Mouse (Mus musculus): Measurements from ENCODE around the gene Azin2. TPM values are rescaled to one million over a fixed set of nuclear protein-coding genes. Genes with fewer than 3 reads are reported as not detected.
A peak's percentile ranks its signal among the peaks of the same experiment; 100 is the strongest.

The Azin2 gene
- polyA plus RNA-seq, 1 experiment from 2014 or later: 17.5 TPM

DNA sequence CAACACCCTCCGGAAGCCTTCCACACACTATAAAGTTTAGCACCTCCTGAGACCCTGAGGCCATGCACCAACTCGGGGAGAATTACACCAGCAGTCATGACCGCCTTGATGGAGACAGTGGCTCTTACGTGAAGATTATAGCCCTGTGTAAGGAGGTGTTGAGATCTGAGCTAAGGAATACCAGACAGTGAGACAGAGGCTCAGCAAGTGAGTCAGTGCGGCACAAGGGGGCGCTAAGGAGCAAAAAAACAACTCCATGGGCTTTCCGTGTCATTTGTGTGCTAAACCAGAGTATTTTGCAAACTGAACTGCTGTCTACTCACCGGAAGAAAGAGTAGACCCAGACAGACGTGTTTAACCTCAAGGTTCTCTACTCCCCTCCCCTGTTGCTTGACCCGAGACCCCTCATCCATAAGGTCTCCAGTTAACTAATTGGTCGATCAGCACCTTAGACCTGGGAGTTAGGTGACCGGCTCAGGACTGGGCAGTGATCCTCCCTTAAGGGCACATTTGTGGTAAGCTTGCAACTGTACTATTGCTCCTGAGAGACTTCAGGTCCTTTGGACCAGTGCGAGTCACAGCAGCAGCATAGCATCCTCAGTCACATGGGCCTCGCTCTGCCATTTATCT lies 8.9 kb upstream of the Azin2 start:
- Histone ChIP-seq H3K27ac (ENCODE audit: low read depth) (no peak overlapping the region), H3K4me3 (ENCODE audit: low read depth, low read length) (no peak overlapping the region), H3K27me3 (replicated peaks; ENCODE audit: control insufficient read depth, insufficient read depth, low read length) (no peaks in the 10 kb centered on the region), H3K9me3 (ENCODE audit: control insufficient read depth, low read length) (no peaks in the 10 kb centered on the region), H3K36me3 (ENCODE audit: control insufficient read depth, insufficient read depth, low read length) (no peaks in the 10 kb centered on the region), H3K9ac (ENCODE audit: low read length) (no peak overlapping the region), H3K4me2 (ENCODE audit: low read length) (no peak overlapping the region), H3K4me1 (replicated peaks; ENCODE audit: control insufficient read depth, insufficient read depth, low read length) (no peaks in the 10 kb centered on the region; the same call in 1 of the 2 replicates)
- WGBS: 43% methylated on average over 14 of the region's 14 CpGs
- ATAC-seq (replicated peaks; ENCODE audit: low FRiP score, low TSS enrichment, low read depth) (0 out of 2 replicates have a peak, but pooled peaks have one; percentile 43), DNase-seq (ENCODE audit: low spot score) (peak; percentile 91)

DNA sequence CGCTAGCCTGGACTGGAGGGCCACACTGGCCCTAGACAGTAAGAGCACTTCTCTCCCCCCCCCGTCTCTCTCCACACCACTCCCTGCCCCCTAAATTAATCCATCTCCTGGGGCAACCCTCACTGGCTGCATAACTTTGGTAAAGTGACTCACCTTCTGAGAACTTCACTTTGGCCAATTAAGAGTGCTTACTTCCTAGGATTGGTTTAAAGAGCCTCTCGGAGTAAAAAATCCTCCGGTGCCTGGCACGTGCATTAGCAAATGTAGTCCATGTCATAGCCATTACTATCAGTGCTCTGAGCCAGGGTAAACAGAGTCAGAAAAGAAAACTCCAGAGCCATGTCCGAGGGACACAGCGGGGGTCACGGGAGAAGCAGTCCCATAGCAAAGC lies 8.2 kb upstream of the Azin2 start:
- no peaks in the 10 kb centered on the region for H3K36me3 ChIP-seq (ENCODE audit: control insufficient read depth, insufficient read depth, low read length)
- H3K9ac ChIP-seq (ENCODE audit: low read length): no peak overlapping the region
- H3K27me3 ChIP-seq (replicated peaks; ENCODE audit: control insufficient read depth, insufficient read depth, low read length): no peaks in the 10 kb centered on the region
- no peak overlapping the region for H3K27ac ChIP-seq (ENCODE audit: low read depth)
- no peak overlapping the region for H3K4me3 ChIP-seq (ENCODE audit: low read depth, low read length)
- DNase-seq (ENCODE audit: low spot score) (no peak), ATAC-seq (replicated peaks; ENCODE audit: low FRiP score, low TSS enrichment, low read depth) (no peak)
- H3K4me1 ChIP-seq (replicated peaks; ENCODE audit: control insufficient read depth, insufficient read depth, low read length): no peaks in the 10 kb centered on the region; the same call in 1 of the 2 replicates
- 76% methylated on average over 7 of the region's 8 CpGs for WGBS
- no peaks in the 10 kb centered on the region for H3K9me3 ChIP-seq (ENCODE audit: control insufficient read depth, low read length)
- H3K4me2 ChIP-seq (ENCODE audit: low read length): no peak overlapping the region

DNA sequence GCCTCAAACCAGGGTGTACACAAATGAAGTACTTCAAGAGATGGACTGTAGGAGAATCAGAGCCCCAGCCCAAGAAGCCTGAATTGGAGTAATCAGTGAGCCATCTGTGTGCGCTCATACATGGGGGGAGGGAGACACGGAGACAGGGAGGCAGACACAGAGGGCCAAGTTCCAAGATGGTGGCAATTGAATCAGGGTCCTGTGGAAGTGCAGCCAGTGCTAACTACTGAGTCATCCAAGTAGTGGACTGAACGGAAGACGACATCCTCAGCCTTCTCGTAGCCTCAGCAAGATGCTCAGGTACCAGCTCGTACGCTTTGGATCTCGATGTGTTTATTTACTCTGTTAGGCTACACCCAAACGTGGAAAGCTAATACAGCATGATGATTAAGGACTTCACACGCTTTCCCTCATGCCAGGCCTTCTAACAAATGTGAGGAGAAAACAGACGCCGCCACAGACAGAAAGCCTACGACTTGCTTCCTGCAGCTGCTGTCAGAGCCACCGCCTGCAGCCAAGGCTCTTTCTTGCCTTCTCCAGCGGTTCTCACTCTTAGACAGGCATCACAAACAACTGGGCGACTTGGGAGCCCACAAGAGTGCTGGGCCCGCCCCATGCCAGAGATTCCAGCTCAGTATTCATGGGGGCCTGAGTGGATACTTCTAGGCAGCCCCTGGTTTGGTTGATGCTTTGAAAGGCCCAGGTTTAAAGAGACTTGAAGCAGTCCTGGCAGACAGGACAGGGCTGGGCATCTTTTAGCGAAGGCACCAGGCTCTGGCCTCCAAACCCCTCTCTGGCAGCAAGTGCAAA lies 7.6 kb upstream of the Azin2 start:
- no peak overlapping the region for H3K4me3 ChIP-seq (ENCODE audit: low read depth, low read length)
- no peaks in the 10 kb centered on the region for H3K36me3 ChIP-seq (ENCODE audit: control insufficient read depth, insufficient read depth, low read length)
- no peaks in the 10 kb centered on the region; the same call in 1 of the 2 replicates for H3K4me1 ChIP-seq (replicated peaks; ENCODE audit: control insufficient read depth, insufficient read depth, low read length)
- ATAC-seq (replicated peaks; ENCODE audit: low FRiP score, low TSS enrichment, low read depth) (no peak), DNase-seq (ENCODE audit: low spot score) (no peak)
- no peaks in the 10 kb centered on the region for H3K27me3 ChIP-seq (replicated peaks; ENCODE audit: control insufficient read depth, insufficient read depth, low read length)
- WGBS: 60% methylated on average over 18 of the region's 18 CpGs
- H3K27ac ChIP-seq (ENCODE audit: low read depth): no peak overlapping the region
- no peak overlapping the region for H3K9ac ChIP-seq (ENCODE audit: low read length)
- H3K4me2 ChIP-seq (ENCODE audit: low read length): no peak overlapping the region
- no peaks in the 10 kb centered on the region for H3K9me3 ChIP-seq (ENCODE audit: control insufficient read depth, low read length)

DNA sequence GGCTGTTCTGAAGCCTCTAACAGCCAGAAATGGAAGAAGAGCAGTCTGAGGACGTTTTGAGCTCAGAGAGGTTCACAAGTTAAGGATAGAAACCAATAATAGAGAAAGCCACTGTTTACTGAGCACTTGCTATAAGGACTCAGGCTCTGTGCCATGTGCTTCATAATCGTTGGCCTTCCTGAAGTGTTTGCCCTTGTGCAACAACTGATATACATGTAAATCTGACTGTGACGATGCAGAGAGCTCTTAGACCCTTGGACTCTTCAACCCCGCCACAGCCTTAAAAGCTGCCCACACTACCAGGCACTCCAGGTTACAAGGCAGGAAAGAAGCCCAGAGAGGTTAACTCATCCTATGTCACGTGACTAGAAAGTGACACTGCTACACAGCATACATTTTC lies 6.8 kb upstream of the Azin2 start:
- DNase-seq (ENCODE audit: low spot score) (no peak), ATAC-seq (replicated peaks; ENCODE audit: low FRiP score, low TSS enrichment, low read depth) (no peak)

DNA sequence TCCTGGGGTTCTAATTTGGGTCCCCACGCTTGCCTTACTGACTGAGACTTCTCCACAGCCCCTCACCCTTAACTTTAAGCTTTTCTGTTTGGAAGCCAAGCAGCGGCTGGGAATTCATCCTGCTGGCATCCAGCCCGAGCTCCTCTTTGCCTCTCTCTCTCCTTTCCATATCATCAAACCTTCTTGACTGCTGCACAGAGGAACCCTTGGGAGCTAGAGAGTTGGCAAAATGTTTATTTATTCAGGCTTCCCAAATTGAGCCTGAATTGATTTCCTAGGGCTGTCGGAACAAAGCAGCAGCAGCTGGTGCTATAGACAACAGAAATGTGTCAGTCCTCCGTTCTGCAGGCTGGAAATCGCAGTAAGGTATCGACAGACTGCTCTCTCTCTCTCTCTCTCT lies 4.5 kb upstream of the Azin2 start:
- WGBS: 31% methylated on average over 7 of the region's 7 CpGs
- H3K27me3 ChIP-seq (replicated peaks; ENCODE audit: control insufficient read depth, insufficient read depth, low read length): no peaks in the 10 kb centered on the region
- no peak overlapping the region for H3K4me3 ChIP-seq (ENCODE audit: low read depth, low read length)
- no peak overlapping the region for H3K4me2 ChIP-seq (ENCODE audit: low read length)
- no peak overlapping the region for H3K27ac ChIP-seq (ENCODE audit: low read depth)
- H3K9me3 ChIP-seq (ENCODE audit: control insufficient read depth, low read length): no peaks in the 10 kb centered on the region
- H3K4me1 ChIP-seq (replicated peaks; ENCODE audit: control insufficient read depth, insufficient read depth, low read length): no peaks in the 10 kb centered on the region; the same call in 1 of the 2 replicates
- ATAC-seq (replicated peaks; ENCODE audit: low FRiP score, low TSS enrichment, low read depth) (no peak), DNase-seq (ENCODE audit: low spot score) (no peak)
- no peaks in the 10 kb centered on the region for H3K36me3 ChIP-seq (ENCODE audit: control insufficient read depth, insufficient read depth, low read length)
- H3K9ac ChIP-seq (ENCODE audit: low read length): no peak overlapping the region

More for the DNA sequence above, 6.8 kb upstream of the Azin2 start:
- H3K27ac ChIP-seq (ENCODE audit: low read depth): no peak overlapping the region
- no peaks in the 10 kb centered on the region for H3K27me3 ChIP-seq (replicated peaks; ENCODE audit: control insufficient read depth, insufficient read depth, low read length)
- no peak overlapping the region for H3K4me3 ChIP-seq (ENCODE audit: low read depth, low read length)
- no peak overlapping the region for H3K9ac ChIP-seq (ENCODE audit: low read length)
- no peak overlapping the region for H3K4me2 ChIP-seq (ENCODE audit: low read length)
- no peaks in the 10 kb centered on the region; the same call in 1 of the 2 replicates for H3K4me1 ChIP-seq (replicated peaks; ENCODE audit: control insufficient read depth, insufficient read depth, low read length)
- no peaks in the 10 kb centered on the region for H3K9me3 ChIP-seq (ENCODE audit: control insufficient read depth, low read length)
- 68% methylated on average over 5 of the region's 5 CpGs for WGBS
- no peaks in the 10 kb centered on the region for H3K36me3 ChIP-seq (ENCODE audit: control insufficient read depth, insufficient read depth, low read length)

DNA sequence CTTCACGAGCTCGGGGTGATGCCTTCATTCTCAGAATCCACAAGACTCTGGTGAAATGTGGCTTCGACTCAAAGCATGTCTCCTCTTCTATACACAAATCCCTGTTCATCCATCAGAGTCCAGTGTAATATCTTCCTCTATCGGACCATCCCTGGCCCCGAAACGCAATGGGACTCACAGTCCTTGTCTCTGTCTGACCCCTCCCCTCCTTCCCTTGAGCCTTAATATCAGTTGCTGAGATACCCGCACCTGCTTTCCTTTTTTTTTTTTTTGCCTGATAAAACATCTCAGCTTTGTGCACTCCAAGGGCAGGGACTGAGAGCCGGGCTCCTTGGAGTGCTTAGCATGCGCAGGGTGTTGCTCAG lies 666 bp upstream of the Azin2 start:
- no peaks in the 10 kb centered on the region for H3K27me3 ChIP-seq (replicated peaks; ENCODE audit: control insufficient read depth, insufficient read depth, low read length)
- H3K4me2 ChIP-seq (ENCODE audit: low read length): peak overlapping the region; percentile 85
- 8% methylated on average over 9 of the region's 9 CpGs for WGBS
- H3K9ac ChIP-seq (ENCODE audit: low read length): peak overlapping the region; percentile 69
- peaks cover 5% of the 10 kb centered on the region for H3K4me1 ChIP-seq (replicated peaks; ENCODE audit: control insufficient read depth, insufficient read depth, low read length)
- peak overlapping the region; percentile 70 for H3K4me3 ChIP-seq (ENCODE audit: low read depth, low read length)
- DNase-seq (ENCODE audit: low spot score): no peak
- H3K9me3 ChIP-seq (ENCODE audit: control insufficient read depth, low read length): no peaks in the 10 kb centered on the region
- ATAC-seq (replicated peaks; ENCODE audit: low FRiP score, low TSS enrichment, low read depth): no peak
- H3K36me3 ChIP-seq (ENCODE audit: control insufficient read depth, insufficient read depth, low read length): no peaks in the 10 kb centered on the region
- H3K27ac ChIP-seq (ENCODE audit: low read depth): no peak overlapping the region

DNA sequence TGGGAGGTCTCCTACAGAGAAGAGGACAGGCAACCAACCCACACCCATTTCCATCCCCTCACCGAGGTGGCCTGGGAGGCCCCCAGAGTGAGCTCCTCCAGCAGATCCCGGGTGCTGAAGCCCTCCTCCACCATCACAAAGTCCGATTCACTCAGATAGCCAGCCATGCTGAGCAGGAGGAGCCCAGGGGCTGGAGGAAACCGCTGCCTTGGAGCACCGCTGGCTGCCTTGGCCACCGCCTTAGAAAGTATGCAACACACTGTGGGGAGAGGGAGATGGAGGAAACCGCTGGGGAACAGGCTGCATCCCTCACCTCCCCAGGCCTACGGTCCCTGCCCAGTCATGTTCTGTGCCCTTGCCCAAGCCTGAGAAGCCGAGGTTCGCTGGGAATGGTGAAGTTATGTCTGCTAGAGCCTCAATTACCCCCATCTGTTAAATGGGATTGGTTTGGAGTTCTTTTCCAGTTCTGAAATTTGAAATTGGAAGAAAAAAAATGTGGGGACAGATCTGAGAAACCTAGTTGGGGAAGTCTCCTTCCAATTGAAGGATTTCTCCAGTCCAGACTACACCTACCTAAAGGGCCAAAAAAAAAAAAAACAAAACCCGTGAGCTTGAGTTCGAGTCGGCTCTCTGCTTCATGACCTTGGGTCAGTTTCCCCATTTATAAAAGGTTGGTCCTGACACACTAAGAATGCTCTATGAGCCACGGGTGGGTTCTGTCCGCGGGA lies 777 bp downstream of the Azin2 start:
- 7% methylated on average over 16 of the region's 16 CpGs for WGBS
- Histone ChIP-seq H3K4me3 (ENCODE audit: low read depth, low read length) (peak overlapping the region; percentile 70), H3K27ac (ENCODE audit: low read depth) (no peak overlapping the region), H3K36me3 (ENCODE audit: control insufficient read depth, insufficient read depth, low read length) (no peaks in the 10 kb centered on the region), H3K9ac (ENCODE audit: low read length) (peak overlapping the region; percentile 69), H3K4me2 (ENCODE audit: low read length) (peak overlapping the region; percentile 85), H3K27me3 (replicated peaks; ENCODE audit: control insufficient read depth, insufficient read depth, low read length) (no peaks in the 10 kb centered on the region), H3K9me3 (ENCODE audit: control insufficient read depth, low read length) (no peaks in the 10 kb centered on the region), H3K4me1 (replicated peaks; ENCODE audit: control insufficient read depth, insufficient read depth, low read length) (peaks cover 5% of the 10 kb centered on the region)
- peak; percentile 61 for DNase-seq (ENCODE audit: low spot score)
- ATAC-seq (replicated peaks; ENCODE audit: low FRiP score, low TSS enrichment, low read depth): no peak

DNA sequence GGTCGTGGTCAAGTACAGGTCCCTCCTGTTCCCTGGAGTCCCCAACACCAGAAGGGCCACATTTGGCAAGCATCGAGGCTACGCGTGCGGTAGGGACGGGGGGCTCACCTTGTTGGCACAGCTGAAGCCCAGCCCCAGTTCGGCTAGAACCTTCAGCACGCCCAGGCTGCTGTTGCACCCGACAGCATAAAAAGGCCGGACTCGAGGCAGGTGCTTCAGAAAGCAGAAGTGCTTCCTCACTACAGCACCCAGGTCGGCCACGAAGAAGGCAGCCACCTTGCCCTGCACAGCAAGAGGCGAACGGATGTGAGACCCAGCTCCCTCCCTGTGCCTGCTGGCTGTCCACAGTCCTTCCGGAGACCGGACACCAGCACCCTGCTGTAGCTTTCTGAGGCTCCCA lies 2.6 kb downstream of the Azin2 start:
- DNase-seq (ENCODE audit: low spot score) (no peak), ATAC-seq (replicated peaks; ENCODE audit: low FRiP score, low TSS enrichment, low read depth) (no peak)
- 85% methylated on average over 17 of the region's 17 CpGs for WGBS
- H3K27ac ChIP-seq (ENCODE audit: low read depth): no peak overlapping the region
- no peak overlapping the region for H3K9ac ChIP-seq (ENCODE audit: low read length)
- peaks cover 5% of the 10 kb centered on the region for H3K4me1 ChIP-seq (replicated peaks; ENCODE audit: control insufficient read depth, insufficient read depth, low read length)
- no peaks in the 10 kb centered on the region for H3K27me3 ChIP-seq (replicated peaks; ENCODE audit: control insufficient read depth, insufficient read depth, low read length)
- H3K36me3 ChIP-seq (ENCODE audit: control insufficient read depth, insufficient read depth, low read length): no peaks in the 10 kb centered on the region
- no peak overlapping the region for H3K4me3 ChIP-seq (ENCODE audit: low read depth, low read length)
- no peaks in the 10 kb centered on the region for H3K9me3 ChIP-seq (ENCODE audit: control insufficient read depth, low read length)
- no peak overlapping the region for H3K4me2 ChIP-seq (ENCODE audit: low read length)
